Mouse (Mus musculus): ENCODE results near the gene Ubap1l.

DNA sequence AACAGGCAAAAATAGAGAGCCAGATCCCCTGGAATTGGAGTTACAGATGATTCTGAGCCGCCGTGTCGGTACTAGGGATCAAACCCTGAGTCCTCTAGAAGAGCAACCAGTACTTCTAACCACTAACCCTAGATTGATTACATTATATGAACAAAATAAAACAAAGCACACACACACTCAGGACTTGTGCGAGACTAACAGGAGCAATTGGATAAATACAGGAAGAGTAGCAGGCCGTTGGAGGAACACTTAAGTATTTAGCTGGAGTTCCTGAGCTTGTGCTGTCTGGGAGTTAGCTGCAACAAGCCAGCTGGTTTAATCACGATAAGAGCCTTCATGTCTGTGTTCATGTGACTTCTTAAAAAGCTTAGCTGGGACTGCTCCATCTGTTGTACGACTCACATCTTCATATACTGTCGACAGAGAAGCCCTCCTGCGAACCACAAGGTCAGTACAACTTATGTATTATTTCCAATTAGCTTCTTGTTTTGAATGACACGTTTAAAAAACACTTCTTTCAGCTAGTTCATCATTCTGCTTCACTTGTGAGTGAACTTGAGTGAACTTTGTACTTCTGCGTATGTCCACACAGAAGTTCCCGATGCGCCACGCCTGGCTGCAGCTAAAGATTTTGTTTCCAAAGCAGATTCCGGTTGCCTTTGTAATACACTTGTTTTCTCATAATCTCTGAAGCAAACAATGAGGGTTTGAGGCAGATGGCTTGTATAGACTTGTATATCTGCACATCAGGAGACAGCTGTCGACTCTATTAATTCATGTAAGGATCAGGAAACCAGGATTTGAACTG, at the start of gene Ubap1l:
- TF ChIP-seq POLR2A (IDR thresholded peaks at IDR 0.05; ENCODE audit: control insufficient read depth, low read depth, low read length) = no peak
- TF ChIP-seq CTCF (IDR thresholded peaks at IDR 0.05; ENCODE audit: control insufficient read depth, insufficient read depth, insufficient replicate concordance, low read depth, low read length) = no peak
